Mouse (Mus musculus): ENCODE measurements around the gene Duox1. TPM values are rescaled to one million over a fixed set of nuclear protein-coding genes. Genes with fewer than 3 reads are reported as not detected.
"Not testable (repeated sequence)": the region's sequence is repeated elsewhere in the genome, so short reads cannot be mapped to it uniquely, and the experiment has no call there.

Duox1 gene
- polyA plus RNA-seq, 2 experiments from 2014 or later = not detected

DNA sequence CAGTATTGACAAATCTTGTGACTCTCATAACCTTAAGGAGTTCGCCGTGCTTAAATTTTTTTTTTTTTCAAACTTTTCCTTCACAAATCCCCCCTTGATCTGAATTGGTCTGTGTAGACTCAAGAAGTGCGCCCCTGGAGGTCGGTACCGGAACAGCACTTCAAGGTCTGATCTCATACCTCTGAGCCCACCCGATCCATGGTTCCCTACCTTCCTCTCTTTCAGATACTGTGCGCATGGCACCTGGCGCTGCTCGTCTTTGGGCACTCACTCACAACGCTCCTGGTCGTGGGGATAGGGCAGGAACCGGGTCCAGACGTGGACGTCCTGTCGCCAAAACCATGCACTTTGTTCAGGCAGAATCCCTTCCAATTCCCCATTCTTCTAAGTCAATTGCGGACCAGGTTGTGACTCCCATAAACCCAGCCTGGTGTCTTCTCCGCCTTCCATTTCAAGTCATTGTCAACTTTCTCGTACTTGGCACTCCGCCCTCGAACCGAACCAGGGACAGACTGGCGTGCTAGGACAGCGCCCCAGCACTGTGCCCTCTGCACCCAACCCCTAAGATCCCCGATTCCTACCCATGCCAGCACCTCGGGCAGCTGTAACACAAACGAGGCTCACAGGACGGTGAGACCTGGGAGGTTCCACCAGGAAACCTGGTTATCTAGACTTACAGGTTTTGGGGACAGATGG is 2.6 kb upstream of the Duox1 start:
- peak; percentile 49 for ATAC-seq

DNA sequence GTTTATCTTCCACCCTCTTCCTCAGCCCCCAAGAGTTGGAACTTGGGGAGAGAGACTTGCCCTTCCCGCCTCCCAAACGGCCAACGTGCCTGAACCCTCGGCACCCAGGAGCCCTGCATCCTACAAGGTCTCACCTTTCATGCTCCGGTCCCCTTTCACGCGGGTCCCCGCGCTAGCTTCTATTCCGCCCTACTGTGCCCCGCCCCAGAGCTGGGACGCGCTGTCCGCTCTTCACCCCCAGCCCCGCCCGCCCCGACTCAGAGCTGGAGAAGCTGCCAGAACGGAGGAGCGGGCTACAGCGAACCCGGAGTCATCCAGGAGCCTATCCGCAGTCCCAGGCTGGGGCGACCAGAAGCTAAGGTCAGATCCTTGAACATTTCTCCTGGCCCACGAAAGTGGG is 1.9 kb upstream of the Duox1 start, which contains the start of gene Duoxa1:
Gene Duoxa1, minus strand, starts transcription at position 195 of the 400 bp plus-strand sequence.
- ATAC-seq = no peak

DNA sequence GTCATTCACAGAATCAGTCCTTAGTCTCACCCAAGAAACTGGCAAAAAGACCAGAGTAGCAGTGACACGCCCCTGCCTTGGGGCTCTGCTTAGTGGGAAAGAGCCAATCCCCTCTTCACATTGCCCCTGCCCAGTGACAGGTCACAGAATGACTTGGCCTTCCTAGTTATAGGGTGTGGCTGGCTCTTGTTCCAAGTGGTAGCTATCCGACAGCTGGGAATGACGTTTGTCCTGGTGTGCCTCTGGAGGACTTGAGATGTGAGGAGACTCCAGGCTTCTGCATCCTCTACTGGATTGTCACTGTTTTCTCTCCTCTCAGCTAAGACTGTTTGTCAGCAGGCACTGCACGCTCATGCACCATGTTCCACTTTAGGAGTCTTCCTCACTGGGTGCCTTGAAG is 1.9 kb downstream of the Duox1 start:
- ATAC-seq = no peak

DNA sequence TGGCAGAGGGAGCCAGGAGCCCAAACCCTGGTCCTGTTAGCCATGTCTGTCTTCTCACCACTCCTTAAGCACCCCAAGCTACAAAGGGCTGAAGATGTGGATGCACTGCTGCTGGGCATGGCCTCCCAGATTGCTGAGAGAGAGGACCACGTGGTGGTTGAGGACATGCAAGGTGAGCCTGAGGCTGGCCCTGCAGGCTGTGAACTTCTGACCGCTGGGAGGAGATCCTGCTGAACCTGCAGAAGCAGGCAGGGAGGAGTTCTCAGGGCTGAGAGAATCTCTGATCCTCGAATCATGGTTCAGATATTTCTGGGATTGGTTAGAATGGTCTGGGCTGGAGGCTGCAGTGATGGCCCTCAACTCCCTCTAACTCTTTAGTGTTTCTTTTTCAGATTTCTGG is 8.5 kb downstream of the Duox1 start:
- no peak for ATAC-seq

DNA sequence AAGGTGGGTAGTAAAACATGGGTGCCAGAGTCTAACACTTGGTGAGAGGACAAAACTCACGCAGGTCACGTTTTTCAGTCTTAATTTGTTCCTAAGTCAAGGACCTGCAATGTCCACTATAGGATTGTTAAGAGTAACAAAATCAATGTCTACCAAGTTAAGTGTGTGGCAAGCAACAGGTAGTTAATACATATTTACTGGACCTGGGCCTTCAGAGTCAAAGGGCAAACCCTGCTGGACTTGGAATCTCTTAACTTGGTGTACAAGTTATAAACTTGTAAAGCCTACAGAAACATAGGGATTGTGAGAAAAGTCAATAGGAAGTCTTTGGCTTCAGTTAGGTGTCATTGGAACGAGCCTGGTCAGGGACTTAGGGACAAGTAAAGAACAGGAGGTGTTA is 9.1 kb downstream of the Duox1 start:
- ATAC-seq = no peak

DNA sequence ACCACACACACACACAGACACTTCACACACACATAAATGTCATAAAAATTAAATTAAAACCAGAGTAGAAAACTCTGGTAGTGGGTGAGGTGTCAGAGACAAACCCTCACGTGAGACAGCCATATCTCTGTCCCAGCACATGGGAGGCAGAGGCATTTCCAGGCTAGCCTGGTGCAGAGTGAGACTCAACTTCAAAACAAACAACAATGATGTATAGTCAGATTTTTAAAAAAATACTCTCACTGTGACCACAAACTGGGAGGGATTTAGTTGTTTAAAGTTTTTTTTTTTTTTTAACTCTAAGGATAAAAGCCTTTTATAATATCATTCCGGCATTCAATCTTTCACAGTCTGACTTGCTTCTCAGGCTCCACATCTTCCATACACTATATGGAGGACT is 9.9 kb downstream of the Duox1 start:
- no peak for ATAC-seq

DNA sequence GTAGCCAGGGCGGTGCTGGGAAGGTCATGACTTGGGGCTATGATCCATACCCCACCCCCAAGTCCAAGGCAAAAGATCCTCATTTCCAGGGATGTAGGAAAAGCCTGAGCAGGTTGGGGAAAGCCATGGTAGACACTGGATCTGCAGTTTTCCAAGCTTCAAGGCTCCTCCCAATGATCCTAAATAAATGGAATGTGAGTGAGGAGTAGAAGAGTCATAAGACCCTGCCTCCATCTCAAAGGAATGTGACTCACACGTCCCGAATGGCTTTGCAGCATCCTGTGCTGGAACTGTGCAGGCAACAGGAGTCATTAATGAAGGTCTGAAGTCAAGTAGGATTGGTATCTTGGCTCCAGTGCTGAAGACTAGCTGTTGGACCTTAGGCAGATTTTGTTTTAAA is 12.5 kb downstream of the Duox1 start:
- ATAC-seq = no peak

DNA sequence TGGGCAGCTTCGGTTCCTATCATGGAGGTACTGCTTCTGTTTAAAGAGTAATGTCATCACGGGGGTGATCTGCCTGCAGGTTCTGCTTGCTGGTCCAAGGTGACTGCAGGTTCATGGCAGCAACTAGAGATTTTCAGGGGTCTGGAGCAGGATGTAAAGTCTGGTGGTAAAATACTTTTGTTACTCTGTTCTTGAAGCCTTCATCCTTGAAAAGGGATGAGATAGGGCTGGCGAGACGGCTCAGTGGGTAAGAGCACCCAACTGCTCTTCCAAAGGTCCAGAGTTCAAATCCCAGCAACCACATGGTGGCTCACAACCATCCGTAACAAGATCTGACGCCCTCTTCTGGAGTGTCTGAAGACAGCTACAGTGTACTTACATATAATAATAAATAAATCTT is 14.8 kb downstream of the Duox1 start:
- ATAC-seq = not testable (repeated sequence)

DNA sequence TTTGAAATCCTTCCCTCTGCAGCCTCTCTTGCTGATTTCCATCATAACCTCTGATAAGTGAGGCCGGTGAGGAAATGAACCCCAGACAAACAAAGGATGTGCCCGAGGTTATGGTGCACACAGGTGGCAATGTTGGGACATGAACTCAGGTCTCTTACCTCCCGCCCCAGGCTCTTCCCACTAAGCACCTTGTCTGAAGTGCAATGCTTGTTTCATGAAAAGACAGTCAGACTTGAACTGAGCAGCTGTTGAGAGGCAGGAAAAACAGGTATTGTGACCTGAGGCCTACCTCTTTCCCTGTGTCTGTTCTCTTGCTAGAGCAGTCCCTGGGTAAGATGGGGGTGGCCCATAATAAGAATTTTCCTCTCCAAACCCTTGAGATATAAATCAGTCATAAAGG is 16.8 kb downstream of the Duox1 start:
- ATAC-seq = no peak

DNA sequence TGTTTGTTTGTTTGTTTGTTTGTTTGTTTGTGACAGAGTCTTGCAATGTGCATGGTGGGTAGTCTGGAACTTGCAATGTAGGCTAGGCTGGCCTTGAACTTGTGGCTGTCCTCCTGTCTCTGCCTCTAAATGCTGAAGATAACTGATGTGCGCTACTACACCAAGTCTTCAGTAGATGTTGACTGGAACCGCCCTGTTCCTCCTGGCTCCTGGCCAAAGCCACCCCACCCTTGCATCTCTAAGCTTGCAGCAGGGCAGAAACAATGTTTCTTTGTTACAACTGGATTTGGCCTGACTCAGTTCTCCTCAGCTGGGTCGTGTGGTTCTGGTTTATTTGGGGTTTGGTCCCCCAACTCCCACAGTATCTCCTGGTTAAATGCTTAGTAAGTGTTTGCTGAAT is 18.7 kb downstream of the Duox1 start:
- ATAC-seq = no peak

DNA sequence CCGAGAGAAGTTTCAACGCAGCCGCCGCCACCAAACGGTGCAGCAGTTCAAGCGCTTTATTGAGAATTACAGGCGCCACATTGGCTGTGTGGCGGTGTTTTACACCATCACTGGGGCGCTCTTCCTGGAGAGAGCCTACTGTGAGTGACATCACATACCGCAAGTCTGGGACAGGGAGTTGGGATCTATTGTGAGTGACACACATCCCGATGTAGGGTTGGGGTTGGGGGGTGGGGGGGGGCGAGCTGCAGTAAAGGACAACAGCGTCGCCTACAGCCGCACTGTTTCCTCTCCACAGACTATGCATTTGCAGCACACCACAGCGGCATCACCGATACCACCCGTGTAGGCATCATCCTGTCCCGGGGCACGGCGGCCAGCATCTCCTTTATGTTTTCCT is 21.8 kb downstream of the Duox1 start:
- no peak for ATAC-seq

DNA sequence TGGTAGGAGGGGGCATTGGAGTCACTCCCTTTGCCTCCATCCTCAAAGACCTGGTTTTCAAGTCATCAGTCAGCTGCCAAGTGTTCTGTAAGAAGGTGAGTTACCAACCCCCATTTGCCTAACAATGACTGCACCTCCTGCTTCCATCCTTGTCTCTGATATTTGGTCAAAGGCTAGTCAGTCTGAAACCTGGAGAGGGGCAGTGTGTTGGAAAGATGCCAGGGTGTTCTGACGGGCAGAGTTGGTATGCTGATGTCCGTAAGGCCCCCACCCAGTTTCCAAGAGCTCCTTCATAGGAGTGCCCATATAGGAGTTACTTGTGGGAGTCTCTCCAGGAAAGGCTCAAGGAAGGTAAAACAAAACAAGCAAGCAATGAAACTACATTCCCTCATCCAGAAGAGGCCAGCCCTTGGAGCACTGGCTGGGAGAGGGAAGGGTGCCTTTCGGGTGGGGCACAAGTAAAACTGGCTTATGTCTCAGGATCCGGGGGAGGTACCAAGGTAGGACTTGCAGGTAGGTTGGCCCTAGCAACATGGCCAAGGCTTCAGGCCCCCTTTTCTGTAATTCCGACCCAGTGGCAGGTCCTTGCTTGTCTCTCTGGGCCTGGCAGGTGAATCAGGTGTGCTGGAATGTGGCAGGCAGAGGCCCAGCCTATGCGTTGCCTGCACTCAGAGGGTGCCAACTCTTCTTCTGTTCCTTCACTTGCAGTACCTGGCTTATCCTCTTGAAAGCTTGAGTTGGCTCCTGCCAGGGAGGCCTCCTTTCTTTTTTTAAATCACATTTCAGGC is 29.8 kb downstream of the Duox1 start:
- ATAC-seq = no peak

DNA sequence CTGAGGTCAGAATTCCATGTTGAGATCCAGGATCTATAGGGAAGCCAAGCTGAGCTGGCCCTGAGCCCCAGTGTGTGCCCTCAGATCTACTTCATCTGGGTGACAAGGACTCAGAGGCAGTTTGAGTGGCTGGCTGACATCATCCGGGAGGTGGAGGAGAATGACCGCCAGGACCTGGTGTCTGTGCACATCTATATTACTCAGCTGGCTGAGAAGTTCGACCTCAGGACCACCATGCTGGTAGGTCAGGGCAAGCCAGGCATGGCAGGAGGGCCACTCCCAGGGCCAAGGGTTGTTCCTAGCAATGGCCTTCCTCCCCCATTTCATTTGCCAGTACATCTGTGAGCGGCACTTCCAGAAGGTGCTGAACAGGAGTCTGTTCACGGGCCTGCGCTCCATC is 30.7 kb downstream of the Duox1 start:
- not testable (repeated sequence) for ATAC-seq

DNA sequence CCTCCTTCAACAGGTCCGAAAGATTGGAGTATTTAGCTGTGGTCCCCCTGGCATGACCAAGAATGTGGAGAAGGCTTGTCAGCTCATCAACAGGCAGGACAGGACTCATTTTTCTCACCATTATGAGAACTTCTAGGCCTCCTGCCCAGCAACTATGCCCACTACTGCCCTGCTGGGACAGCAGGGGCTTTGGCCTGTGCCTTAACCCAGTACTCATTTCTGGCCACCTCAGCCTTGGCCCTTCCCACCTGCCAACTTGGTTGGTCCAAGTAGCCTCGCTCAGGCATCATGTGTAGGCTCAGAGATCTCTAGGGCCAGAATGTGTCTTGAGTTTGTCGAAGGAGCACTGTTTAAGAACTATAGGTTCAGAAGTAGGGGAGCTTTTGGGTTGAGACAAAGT is 31.8 kb downstream of the Duox1 start:
- no peak for ATAC-seq

DNA sequence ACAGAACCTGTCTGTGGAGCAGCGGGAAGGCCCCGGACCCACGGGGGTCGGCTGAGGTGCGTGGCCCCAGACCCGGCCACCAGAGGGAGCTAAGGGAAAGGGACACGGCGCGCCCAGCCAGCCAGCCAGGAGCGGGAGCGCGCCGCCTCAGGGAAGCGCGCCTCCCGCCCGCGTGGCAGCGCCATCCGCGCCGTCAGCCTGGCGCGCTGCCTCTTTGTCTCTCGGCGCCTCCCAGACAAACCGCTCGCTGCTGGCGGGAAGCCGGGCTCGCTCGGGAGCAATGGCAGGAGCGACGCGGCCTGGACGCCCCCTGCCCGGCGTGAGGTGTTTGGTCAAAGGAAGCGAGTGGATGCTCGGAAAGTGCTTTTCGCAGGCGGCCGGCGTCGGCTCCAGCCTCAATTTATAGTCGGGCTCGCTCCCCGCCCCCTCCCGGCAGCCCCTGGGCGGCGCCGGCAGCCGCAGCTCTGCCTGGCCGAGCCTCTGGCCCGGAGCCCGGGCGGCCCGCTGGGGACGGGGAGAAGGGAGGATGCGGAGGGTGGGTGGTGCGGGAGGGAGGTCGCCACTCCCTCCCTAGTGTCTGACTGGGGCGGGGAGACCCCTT is 33.2 kb downstream of the Duox1 start:
- peak; percentile 87 for ATAC-seq

DNA sequence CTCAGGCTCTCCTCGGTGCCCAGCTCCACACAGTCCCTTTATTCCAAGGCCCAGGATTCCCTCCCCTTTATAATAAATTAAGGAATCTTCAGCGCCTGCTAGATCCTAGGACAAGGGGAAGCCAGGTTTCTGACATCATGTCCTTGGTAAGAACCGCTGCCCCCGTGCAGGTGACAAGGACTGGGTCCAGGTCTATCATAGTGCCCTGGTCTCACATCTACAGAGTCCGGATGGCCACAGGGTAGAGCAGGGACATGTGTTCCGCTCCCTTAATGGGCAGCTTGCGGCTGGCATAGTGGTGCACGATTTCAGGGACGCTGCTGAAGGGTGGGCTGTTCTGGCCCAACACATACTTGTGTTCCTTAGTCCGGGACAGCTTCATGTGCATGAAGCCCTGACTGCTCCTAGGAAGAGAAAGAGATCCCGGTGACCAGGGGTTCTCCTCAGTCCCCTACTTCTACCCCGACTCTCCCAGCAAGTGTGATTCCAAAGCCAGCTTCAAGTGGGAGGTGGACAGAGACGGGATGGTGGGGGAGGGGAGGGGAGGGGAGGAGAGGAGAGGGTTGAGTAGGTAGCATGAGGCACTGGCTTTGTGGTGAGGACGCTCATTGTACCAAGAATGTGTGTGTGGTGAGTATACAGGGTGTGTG is 33.8 kb downstream of the Duox1 start:
- ATAC-seq = no peak

DNA sequence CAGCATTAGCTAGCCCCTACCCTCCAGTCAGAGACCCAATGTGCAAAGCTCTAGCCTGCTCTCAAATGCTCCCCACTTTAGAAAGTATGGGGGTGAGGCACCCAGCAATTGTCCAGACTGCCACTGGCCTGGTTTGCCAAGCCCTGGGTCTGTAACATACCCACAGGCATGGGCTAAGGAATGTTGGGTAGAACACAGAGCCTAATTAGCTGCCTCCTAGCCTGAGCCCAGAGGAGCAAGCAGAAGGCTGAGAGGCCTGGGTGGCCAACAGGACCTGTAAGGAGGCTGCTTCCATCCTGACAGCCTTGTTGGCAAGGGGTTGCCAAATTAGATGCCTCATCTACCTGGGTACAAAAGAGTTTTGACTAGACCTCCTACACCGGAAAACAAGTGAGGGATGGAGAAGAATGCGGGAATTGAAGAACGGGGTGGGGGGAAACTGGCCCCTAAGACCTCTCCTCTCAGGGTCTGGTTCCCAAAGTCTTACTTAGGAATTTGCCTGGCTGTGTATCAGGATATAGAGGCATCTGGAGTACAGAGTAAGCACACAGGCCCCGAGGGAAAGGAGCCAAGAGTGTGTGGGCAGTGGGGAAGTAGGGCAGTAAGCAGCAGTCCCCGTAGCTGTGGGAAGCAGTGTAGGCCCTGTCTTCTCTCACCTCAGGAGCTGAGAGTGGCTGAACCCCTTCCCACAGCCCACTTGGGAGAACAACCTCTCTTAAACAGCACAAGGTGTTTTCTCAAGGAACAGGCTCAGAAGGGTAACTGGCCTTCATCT is 35.9 kb downstream of the Duox1 start:
- no peak for ATAC-seq

DNA sequence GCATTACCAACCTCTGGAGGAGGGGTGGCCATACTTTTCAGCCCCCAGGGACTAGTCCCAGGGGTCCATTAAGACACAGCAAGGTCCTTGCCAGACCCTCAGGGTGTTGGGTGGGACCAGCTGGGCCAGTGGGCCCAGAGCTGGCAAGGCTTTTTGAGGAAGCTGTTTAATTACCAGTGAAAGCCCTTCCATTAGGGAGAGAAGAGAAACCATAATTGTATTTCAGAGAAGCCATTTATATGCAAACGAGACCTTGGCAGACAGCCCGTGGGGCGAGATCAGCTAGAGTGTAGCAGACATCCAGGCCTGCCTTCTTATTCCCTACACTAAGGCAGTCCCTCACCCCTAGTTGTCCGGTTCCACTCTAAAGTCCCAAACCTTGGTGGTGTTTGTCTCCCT is 36.5 kb downstream of the Duox1 start:
- no peak for ATAC-seq

DNA sequence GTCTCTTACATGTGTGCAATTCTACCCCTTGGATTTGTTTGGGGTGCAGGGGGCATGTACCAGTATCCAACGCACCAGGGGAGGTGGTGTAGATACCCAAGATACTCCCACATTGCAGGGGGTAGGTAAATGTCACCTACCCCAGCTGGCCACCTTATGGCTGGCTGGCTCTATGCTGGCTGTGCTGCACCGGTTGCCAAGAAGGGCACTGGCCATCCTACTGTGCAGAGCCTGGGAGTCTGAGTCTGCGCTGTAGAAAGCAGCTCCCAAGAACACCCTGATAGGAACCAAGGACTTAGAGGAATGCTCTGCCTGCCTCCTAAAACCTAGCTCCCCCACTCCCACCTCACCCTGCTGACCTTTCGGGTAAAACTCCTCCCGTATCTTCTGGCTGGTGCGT is 37.5 kb downstream of the Duox1 start:
- no peak for ATAC-seq

DNA sequence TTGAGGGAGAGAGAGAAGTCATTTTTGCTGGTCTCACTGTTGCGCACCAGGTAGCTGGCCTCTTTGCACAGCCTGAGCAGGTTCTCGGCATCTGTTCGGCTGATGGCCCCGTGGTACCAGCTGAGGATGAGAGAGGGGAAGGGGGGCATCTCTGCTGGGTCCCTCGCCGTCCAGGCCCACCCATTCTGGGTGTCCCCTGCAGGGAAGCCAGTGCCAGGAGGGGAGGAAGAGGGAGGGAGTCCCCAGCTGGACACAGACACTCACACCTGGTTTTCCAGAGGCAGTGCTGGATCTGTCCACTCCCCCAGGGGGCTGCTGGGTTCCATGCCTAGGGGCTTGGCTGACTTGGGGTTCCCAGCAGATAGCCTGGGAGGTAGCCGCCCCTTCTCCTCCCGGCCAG is 38.3 kb downstream of the Duox1 start:
- ATAC-seq = no peak

DNA sequence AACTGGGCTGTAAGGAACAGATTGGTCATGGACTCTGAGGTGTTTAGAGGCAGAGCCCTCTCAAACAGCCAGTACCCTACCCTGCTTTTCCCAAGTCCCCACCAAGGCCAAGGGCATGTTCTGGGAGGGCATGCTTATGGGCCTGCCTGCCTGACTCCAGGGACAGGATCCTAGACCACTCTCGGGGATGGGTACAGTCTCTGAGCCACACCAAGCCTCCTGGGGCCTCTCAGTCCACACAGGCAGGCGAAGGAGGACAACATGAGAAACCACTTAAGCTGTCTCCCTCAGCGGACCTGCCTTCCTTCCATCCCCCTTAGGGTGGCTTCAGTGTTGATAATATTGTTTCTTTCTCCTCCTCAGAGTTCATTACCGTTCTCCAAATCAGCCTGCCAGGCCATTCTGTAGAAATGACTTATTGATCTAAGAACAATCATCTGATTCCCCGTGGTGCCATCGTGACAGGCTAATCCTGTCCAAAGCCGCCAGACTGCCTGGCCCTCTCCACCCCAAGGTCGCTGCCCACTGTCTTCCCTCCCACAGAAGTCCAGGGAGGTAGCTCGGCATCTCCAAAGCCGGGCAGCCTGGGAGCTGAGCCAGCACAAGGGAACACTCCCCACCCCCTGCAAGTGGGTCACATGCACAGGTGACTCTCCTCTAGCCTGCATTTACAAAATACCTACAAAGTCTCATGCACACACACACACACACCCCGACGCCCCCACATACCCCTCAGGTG is 38.9 kb downstream of the Duox1 start:
- no peak for ATAC-seq

DNA sequence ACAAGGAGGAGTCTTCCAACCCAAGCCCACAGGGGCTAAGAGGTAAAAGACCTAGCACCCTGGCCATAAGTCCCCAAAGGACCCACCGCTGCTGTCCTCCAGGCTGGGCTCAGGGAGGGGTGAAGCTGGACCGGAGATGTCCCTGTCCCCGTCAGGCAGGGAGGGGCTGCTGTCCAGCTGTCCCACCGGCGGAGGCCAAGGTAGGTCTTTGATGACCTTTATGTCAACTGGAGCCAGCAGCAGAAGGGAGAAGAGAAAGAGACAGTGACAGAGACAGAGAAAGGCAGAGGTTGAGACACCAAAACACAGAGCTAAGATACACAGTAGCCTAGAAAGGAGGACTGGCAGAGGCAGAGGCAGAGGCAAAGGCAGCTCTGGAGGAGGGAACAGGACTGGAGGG is 39.9 kb downstream of the Duox1 start:
- ATAC-seq = no peak
